Mouse (Mus musculus) intestine, embryonic 16.5 days (tissue): ENCODE results near the gene Inpp4a. TPM values are rescaled to one million over a fixed set of nuclear protein-coding genes. Genes with fewer than 3 reads are reported as not detected.

ENCODE experiments used
- ATAC-seq: fragments of 200-750 bp; cut with Nextera tagmentation; 2 replicates; pipeline ENCODE4 v1.8.0; 2017; ENCODE audit warnings: moderate TSS enrichment, moderate library complexity
- H3K27ac ChIP-seq: fragments of 300-500 bp; sonication (generic); 2 replicates; pipeline ENCODE4 v1.5.1; 2014; ENCODE audit warnings: mild to moderate bottlenecking, low read length
- H3K27me3 ChIP-seq: fragments of 300-500 bp; sonication (generic); replicated peaks from 2 replicates; pipeline ENCODE4 v1.6.1; 2014; ENCODE audit warnings: low read length, control low read depth, mixed read lengths; ENCODE audit not compliant: control insufficient read depth, insufficient read depth
- H3K36me3 ChIP-seq: fragments of 300-500 bp; sonication (generic); 2 replicates; pipeline ENCODE4 v1.6.1; 2014; ENCODE audit warnings: low read length, control low read depth; ENCODE audit not compliant: control insufficient read depth, insufficient read depth
- H3K4me1 ChIP-seq: fragments of 300-500 bp; sonication (generic); 2 replicates; pipeline ENCODE4 v1.6.1; 2014; ENCODE audit warnings: low read length, control low read depth, mixed read lengths; ENCODE audit not compliant: control insufficient read depth, insufficient read depth
- H3K4me2 ChIP-seq: fragments of 300-500 bp; sonication (generic); 2 replicates; pipeline ENCODE4 v1.6.1; 2014; ENCODE audit warnings: low read depth, low read length, control low read depth
- H3K4me3 ChIP-seq: fragments of 300-500 bp; sonication (generic); 2 replicates; pipeline ENCODE4 v1.5.1; 2014; ENCODE audit warnings: mild to moderate bottlenecking, low read length
- H3K9ac ChIP-seq: fragments of 300-500 bp; sonication (generic); 2 replicates; pipeline ENCODE4 v1.6.1; 2014; ENCODE audit warnings: low read depth, low read length
- H3K9me3 ChIP-seq: fragments of 300-500 bp; sonication (generic); 2 replicates; pipeline ENCODE4 v1.6.1; 2016; ENCODE audit warnings: low read length, control low read depth; ENCODE audit not compliant: control insufficient read depth
- WGBS: fragments of 180-500 bp; shearing (Covaris S2); extraction: QIAGEN DNeasy Blood & Tissue Kit; methylation state at CpG from one replicate; pipeline ENCODE4 v1.1.7; 2014; 5-methylcytosine and 5-hydroxymethylcytosine counted together
- polyA plus RNA-seq: library from polyadenylated mRNA; unstranded; fragments of >200 nt; fragmentation: Nextera tagmentation; extraction: Ambion mirVana; gene quantifications from 2 replicates; pipeline ENCODE4 v1.2.1, GENCODE M21; 2015

Gene Inpp4a
- 12.1 and 12.2 TPM in 2 replicates for polyA plus RNA-seq

DNA sequence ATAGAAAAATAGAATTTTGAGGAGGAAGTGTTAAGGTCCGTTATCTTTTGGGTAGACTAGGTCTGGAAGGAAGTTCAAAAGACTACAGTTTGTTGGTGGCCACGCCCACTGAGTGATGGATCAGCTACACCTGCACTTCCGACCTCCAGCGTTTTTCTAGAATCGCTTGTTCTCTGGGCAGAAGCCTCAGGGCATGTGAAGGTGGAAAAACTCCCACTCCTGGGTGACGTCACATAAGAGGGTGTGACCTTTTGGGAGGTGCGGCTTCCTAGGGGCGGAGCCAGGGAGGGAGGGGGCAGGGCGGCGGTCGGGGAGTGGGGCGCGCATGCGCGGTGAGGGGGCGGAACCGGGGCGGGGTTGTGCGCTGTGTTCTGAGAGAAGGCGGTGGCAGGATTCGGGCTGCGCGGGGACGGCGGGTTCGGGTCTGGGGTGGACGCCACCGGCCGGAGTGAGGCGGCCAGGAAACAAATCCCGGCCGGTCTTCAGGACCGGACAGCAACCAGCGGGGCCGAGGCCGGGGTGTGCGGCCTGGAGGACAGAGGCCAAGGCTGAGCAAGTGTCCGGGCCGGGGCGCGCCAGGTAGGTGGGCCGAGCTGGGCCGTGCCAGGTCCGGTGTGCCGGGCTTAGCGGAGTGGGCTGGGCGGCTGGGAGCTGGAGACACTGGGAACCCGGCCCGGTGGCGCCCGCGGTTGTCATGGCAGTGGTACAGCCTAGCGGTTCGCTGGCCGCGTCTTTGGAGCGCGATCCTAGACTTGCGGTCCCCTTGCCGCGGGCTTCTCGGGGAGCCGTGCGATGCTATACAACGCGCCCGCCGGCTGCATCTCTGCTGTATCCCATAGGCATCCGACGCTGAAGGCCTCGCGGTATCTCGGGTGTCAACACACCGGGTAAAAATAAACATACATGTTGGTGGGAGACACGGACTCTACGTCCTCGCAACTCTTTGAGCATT lies at the start of gene Inpp4a:
Gene Inpp4a (plus strand): TSS at position 326 of the 952 bp plus-strand sequence.
- Histone ChIP-seq H3K36me3 (no peaks in the 10 kb centered on the region), H3K27ac (peak within 1 kb of the TSS; percentile 45; the same call in 1 of the 2 replicates), H3K4me1 (peaks cover 6% of the 10 kb centered on the region; the same call in 1 of the 2 replicates), H3K9me3 (no peaks in the 10 kb centered on the region), H3K4me2 (peak within 1 kb of the TSS; percentile 87), H3K4me3 (peak within 1 kb of the TSS; percentile 94), H3K27me3 (no peaks in the 10 kb centered on the region), H3K9ac (peak within 1 kb of the TSS; percentile 92)
- under 1% methylated on average over 77 of the region's 77 CpGs for WGBS
- peak; percentile 93 for ATAC-seq

- WGBS, result 44% methylated on average over 5 of the region's 5 CpGs
- Histone ChIP-seq H3K36me3 (no peaks in the 10 kb centered on the region), H3K27me3 (no peaks in the 10 kb centered on the region), H3K4me1 (no peaks in the 10 kb centered on the region), H3K27ac (no peak overlapping the region), H3K4me3 (no peak overlapping the region), H3K9ac (no peak overlapping the region), H3K9me3 (no peaks in the 10 kb centered on the region), H3K4me2 (no peak overlapping the region)
- no peak for ATAC-seq
Observed at GRCm38 (mm10) chr1:37250643-37251310, 48.9 kb upstream of the Inpp4a start.

GRCm38 (mm10) chr1:37258443-37258842 lies 41.2 kb upstream of the Inpp4a start:
- no peak overlapping the region for H3K9ac ChIP-seq
- no peaks in the 10 kb centered on the region; the same call in 1 of the 2 replicates for H3K9me3 ChIP-seq
- WGBS, result 89% methylated on average over 2 of the region's 2 CpGs
- no peaks in the 10 kb centered on the region for H3K27me3 ChIP-seq
- no peak overlapping the region for H3K27ac ChIP-seq
- H3K4me3 ChIP-seq, result no peak overlapping the region
- H3K36me3 ChIP-seq, result no peaks in the 10 kb centered on the region
- no peaks in the 10 kb centered on the region for H3K4me1 ChIP-seq
- no peak for ATAC-seq
- no peak overlapping the region for H3K4me2 ChIP-seq

DNA sequence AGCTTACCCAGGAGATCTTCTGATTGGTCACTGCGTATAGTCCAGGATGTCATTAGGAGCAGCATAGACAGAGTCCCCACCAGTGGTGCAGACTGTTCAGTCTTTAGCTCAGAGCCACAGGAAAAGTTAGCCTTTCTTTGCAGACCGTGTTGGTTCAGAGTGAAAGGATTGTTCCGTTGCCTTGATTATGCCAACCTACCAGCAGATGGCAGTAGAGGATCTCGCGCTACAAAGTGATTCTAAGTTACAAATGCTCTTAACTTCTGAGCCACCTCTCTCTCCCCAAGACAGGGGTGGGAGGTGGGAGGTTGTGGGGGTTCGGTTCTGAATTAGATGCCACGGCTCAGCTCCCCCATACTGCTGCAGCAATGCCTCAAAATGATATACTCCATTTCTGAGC lies 27.2 kb upstream of the Inpp4a start:
- H3K4me2 ChIP-seq, result no peak overlapping the region
- no peaks in the 10 kb centered on the region for H3K9me3 ChIP-seq
- WGBS, result 5% methylated on average over 7 of the region's 7 CpGs
- no peaks in the 10 kb centered on the region for H3K4me1 ChIP-seq
- H3K4me3 ChIP-seq, result no peak overlapping the region
- no peaks in the 10 kb centered on the region for H3K27me3 ChIP-seq
- H3K9ac ChIP-seq, result no peak overlapping the region
- H3K36me3 ChIP-seq, result no peaks in the 10 kb centered on the region
- ATAC-seq, result peak; percentile 26; the same call in 1 of the 2 replicates
- H3K27ac ChIP-seq, result no peak overlapping the region

GRCm38 (mm10) chr1:37286556-37286955 lies 13.1 kb upstream of the Inpp4a start:
- ATAC-seq, result no peak

GRCm38 (mm10) chr1:37287748-37288147 lies 11.9 kb upstream of the Inpp4a start:
- Histone ChIP-seq H3K4me3 (no peak overlapping the region), H3K9me3 (no peaks in the 10 kb centered on the region; the same call in 1 of the 2 replicates), H3K27me3 (no peaks in the 10 kb centered on the region), H3K27ac (no peak overlapping the region), H3K4me2 (no peak overlapping the region), H3K4me1 (no peaks in the 10 kb centered on the region), H3K36me3 (no peaks in the 10 kb centered on the region), H3K9ac (no peak overlapping the region)
- ATAC-seq, result no peak
- 74% methylated on average over 1 of the region's 1 CpGs for WGBS

More at GRCm38 (mm10) chr1:37286556-37286955, 13.1 kb upstream of the Inpp4a start:
- Histone ChIP-seq H3K9ac (no peak overlapping the region), H3K4me1 (no peaks in the 10 kb centered on the region), H3K4me3 (no peak overlapping the region), H3K27ac (no peak overlapping the region), H3K36me3 (no peaks in the 10 kb centered on the region), H3K4me2 (no peak overlapping the region), H3K27me3 (no peaks in the 10 kb centered on the region), H3K9me3 (no peaks in the 10 kb centered on the region; the same call in 1 of the 2 replicates)
- WGBS, result 77% methylated on average over 7 of the region's 7 CpGs

DNA sequence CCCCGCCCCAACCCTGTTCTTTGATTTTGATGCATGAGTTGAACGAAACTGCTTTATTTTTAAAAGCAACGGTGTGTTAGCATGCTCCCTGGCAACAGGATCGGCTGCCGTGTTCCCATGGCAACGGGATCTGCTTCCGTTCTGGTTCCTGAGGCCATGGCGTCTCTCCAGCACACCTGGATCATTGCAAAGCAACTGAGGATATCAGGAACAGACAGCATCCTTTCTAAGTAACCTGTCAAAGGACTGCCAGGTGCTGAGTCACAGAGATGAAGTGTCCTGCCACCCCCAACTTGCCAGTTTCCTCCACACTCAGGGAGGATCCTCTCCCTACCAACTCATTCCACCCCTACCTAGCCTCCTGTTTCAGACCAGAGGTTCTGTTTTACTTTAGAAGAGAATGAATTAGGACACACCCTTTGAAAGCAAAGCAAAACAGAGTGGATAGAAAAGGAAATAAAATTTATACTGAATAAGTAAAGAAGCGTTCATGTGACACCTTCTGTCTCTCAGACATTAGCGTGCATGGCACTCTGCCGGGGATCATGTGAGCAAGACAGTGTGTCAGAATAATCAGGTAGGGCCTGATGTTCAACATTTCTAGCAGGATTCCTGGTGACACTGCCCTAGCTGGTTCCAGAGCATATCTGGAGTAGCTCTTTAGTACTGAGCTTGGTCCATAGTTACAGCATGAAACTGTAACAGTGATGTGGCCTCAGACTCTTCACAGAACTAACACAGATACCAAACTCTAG lies 11.3 kb upstream of the Inpp4a start:
- Histone ChIP-seq H3K9me3 (no peaks in the 10 kb centered on the region; the same call in 1 of the 2 replicates), H3K27me3 (no peaks in the 10 kb centered on the region), H3K36me3 (no peaks in the 10 kb centered on the region), H3K9ac (no peak overlapping the region), H3K27ac (no peak overlapping the region), H3K4me2 (no peak overlapping the region), H3K4me3 (no peak overlapping the region), H3K4me1 (no peaks in the 10 kb centered on the region)
- no peak for ATAC-seq
- WGBS, result 66% methylated on average over 11 of the region's 11 CpGs

DNA sequence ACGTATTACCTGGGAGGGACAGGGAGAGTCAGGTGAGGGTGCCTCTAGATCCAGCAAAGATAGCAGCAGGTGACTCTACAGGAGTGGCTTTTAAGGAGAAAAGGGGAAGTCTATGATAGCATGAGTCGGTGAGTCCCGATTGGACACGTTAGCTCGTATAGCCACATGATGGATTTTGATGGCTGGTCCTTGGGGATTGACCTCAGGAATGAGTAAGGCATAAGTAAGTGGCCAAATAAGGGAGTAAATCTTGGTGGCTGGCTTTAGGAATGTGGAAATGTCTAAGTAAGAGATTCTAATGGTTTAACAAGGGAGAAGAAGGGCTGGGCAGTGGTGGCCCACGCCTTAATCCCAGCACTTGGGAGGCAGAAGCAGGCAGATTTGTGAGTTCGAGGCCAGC lies 10.7 kb upstream of the Inpp4a start:
- Histone ChIP-seq H3K27ac (no peak overlapping the region), H3K36me3 (no peaks in the 10 kb centered on the region), H3K27me3 (no peaks in the 10 kb centered on the region), H3K4me2 (no peak overlapping the region), H3K4me3 (no peak overlapping the region), H3K4me1 (no peaks in the 10 kb centered on the region), H3K9ac (no peak overlapping the region), H3K9me3 (no peaks in the 10 kb centered on the region; the same call in 1 of the 2 replicates)
- ATAC-seq, result no peak
- WGBS, result 81% methylated on average over 7 of the region's 7 CpGs

- no peak for ATAC-seq
- 61% methylated on average over 1 of the region's 1 CpGs for WGBS
- H3K36me3 ChIP-seq, result no peaks in the 10 kb centered on the region
Observed at GRCm38 (mm10) chr1:37296414-37296813, 3.3 kb upstream of the Inpp4a start.

More at GRCm38 (mm10) chr1:37296414-37296813, 3.3 kb upstream of the Inpp4a start:
- no peaks in the 10 kb centered on the region for H3K9me3 ChIP-seq
- peaks cover 6% of the 10 kb centered on the region; the same call in 1 of the 2 replicates for H3K4me1 ChIP-seq
- no peak overlapping the region for H3K4me2 ChIP-seq
- H3K27ac ChIP-seq, result no peak overlapping the region
- H3K9ac ChIP-seq, result no peak overlapping the region
- H3K27me3 ChIP-seq, result no peaks in the 10 kb centered on the region
- no peak overlapping the region for H3K4me3 ChIP-seq
